Mouse (Mus musculus) c-Kit-positive CD71-positive TER-119-negative erythroid progenitor cells, embryonic 14.5 days (primary cell): ENCODE data around the gene Tnpo3.
"Not testable (repeated sequence)": the region's sequence is repeated elsewhere in the genome, so short reads cannot be mapped to it uniquely, and the experiment has no call there.

Experiments
- DNase-seq: peaks from one replicate; pipeline ENCODE4 v3.0.0-alpha.2; 2013; ENCODE audit warnings: low read depth

The Tnpo3 gene

GRCm38 (mm10) chr6:29620840-29621543 is 11.3 kb upstream of the Tnpo3 start:
- DNase-seq = no peak

- no peak for DNase-seq
Measured at GRCm38 (mm10) chr6:29620176-29620575, 10.5 kb upstream of the Tnpo3 start.

DNA sequence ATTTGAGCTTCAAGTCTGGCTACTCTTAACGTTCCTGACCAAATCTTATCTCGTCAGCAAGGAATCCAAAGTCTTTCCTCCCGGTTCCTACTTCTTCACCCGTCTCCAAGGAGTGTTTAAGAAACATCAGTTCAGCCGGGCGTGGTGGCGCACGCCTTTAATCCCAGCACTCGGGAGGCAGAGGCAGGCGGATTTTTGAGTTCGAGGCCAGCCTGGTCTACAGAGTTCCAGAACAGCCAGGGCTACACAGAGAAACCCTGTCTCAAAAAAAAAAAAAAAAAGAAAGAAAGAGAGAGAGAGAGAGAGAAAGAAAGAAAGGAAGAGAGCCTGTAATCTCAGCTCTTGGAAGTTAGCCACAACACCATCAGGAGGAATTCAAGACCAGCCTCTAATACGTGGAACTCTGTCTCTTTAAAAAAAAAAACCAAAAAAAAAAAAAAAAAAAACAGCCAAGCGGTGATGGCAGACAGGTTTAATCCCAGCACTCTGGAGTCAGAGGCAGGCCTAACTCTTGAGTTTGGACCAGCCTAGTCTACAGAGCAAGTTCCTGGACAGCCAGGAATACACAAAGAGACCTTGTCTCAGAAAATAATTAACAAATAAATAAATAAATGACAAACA is 443 bp upstream of the Tnpo3 start:
- DNase-seq = not testable (repeated sequence)

DNA sequence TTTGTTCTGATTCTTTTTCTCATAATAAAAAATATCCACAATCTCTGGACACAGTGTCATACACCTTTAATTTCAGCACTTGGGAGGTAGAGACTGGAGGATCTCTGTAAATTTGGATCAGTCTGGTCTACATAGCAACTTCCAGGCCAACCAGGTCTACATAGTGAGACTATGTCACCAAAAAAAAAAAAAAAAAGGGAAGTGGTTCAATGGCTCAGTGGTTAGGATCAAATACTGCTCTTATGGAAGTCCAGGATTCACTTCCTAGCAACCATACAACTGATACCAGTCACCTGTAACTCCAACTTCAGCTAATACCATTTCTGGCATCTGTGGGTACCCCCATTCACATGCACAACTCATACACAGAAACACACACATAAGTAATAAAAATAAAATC is 9.5 kb downstream of the Tnpo3 start:
- DNase-seq = no peak

- no peak for DNase-seq
Measured at GRCm38 (mm10) chr6:29595656-29596055, 14.0 kb downstream of the Tnpo3 start.

DNA sequence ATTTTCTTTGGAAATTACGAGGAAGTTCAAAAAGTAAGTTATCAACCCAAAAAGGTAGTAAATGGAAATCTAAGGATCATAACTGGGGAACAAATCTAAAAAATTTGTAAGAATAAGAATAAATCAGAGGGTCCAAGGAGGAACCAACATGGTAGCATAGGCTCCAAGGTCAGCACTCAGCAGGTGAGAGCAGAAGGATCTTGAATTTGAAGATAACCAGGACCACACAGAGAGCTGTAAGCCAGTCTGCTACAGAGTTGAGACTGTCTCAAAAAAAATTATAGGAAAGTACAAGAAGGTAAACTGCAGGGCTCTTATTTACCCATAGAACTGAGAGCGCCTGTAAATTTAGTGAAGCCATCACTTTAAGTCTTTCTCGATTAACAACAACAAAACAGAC is 28.5 kb downstream of the Tnpo3 start:
- no peak for DNase-seq

DNA sequence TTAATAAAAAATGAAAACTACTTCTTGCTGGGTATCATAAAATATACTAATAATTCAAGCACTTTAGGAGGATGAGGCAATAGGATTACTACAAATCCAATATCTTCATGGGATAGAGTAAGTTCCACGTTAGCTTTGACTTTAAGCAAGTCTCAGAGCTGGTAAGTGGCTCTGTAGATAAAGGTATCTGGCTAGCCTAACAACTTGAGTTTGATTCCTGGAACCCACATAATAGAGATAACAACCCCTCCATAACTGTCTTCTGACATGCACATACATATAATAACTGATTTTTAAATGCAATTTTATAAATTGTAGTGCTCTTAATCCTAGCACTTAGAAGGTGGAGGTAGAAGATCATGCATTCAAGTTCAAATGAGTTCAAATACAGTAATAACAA is 28.9 kb downstream of the Tnpo3 start:
- no peak for DNase-seq

DNA sequence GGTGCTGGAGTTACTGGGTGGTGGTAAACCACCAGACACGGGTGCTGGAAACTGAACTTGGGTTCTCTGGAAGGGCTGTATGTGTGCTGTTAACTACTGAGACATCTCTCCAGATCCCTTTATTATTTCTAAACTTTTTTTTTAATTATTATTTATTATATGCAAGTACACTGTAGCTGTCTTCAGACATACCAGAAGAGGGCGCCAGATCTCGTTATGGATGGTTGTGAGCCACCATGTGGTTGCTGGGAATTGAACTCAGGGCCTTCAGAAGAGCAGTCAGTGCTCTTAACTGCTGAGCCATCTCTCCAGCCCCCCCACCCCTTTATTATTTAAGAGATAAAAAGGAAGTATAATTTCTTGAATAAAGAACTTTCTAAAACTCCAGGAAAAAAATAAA is 33.3 kb downstream of the Tnpo3 start:
- DNase-seq = not testable (repeated sequence)

GRCm38 (mm10) chr6:29557112-29557511 is 52.6 kb downstream of the Tnpo3 start:
- no peak for DNase-seq

DNA sequence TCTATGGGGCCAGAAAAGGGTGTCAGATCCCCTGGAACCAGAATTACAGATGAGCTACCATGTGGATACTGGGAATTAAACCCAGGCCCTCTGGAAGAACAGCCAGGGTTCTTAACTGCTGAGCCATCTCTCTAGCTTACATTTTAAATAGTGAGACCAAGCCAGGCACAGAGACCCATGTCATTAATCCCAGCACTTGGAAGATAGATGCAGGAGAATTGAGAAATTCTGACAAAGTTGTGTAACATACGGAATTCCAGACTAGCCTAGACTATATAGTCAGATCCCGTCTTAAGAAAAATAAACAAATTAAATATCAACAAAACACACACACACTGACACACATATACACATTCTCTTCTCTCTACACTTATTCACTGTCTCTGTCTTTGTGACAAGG is 57.2 kb downstream of the Tnpo3 start:
- no peak for DNase-seq

- DNase-seq = no peak
Measured at GRCm38 (mm10) chr6:29548086-29548485, 61.6 kb downstream of the Tnpo3 start.

- DNase-seq = no peak
Measured at GRCm38 (mm10) chr6:29547582-29547981, 62.1 kb downstream of the Tnpo3 start.

- DNase-seq = no peak
Measured at GRCm38 (mm10) chr6:29545611-29546010, 64.1 kb downstream of the Tnpo3 start.

DNA sequence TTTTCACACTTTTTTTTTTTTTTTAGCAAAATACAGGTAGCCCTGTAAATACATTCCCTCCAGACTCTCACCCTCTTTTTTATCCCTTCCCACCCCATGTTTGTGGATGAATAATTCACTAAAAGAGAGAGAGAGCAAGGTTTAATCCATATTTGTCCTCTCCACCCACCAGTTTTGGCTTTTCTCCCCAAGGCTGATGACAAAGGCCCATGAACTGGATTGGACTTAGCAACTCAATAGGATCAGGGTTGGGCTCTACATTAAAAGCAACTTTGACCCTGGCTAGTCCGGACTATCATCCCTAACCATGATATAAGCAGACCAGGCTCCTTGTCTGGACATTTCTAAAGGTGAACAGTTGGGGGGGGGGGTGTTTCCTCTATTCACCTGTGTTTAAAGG is 68.7 kb downstream of the Tnpo3 start:
- DNase-seq = no peak

- DNase-seq = no peak
Measured at GRCm38 (mm10) chr6:29540223-29540622, 69.5 kb downstream of the Tnpo3 start.

GRCm38 (mm10) chr6:29539502-29539901 is 70.2 kb downstream of the Tnpo3 start:
- no peak for DNase-seq

GRCm38 (mm10) chr6:29537221-29537620 is 72.5 kb downstream of the Tnpo3 start:
- no peak for DNase-seq

DNA sequence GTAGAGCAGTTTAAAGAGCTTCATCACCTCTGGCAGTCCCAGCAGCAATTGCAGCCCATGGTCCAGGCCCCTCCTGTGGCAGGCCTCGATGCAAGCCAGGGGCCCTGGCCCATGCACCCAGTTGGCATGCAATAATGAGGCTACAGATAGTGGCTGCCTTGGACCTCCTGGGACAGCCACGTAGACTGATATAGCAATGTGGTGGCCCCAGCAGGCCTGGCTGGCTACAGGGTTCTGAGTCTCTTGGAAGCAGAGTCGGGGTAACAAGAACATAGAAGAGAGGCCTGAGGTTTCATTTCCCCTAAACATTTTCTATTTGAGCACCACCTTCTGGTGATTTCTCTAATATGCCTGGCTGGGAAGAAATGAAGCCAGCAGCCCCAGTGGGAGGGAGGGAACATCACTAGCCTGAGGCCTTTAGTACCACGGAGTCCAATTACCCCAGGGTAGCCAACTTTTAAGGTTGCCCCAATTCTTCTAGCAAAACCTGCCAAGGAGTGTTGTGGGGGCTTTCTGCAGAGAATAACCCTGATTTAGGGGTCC is 73.0 kb downstream of the Tnpo3 start:
- no peak for DNase-seq

DNA sequence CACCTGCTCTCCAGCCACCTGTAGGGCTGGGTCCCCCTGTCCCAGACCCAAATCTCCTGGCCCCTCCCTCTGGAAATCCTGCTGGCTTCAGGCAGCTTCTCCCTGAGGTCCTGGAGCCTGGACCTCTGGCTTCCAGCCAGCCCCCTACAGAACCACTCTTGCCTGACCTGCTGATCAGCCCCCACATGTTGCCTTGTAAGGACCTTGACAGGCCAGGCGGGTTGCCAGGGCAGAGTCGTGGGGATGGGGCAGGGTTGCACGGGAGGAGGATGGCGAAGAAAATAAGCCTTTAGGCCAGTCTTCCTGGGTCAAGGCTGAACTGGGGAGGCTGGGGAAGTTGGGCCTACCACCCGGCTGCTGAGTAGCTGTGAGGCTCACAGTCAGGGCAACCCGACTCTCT is 74.4 kb downstream of the Tnpo3 start:
- DNase-seq = no peak

DNA sequence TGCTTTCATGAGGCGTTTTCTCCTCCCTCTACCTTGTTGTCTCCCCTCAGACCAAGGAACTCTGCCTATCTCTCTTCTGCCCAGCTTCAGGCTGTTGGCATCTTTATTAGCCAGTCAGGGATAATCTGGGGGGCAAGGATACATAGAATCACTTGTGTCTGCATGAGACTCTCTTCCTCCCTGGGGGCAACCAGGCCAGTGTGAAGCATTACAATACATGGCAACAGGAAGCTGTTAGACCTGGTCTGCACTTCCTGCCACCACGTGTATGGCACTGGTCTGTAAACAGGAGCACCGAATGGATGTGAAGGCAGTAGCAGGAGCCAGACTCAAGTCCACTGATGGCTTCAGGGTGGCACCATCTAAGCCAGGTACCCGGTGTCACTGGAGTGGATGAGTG is 79.6 kb downstream of the Tnpo3 start:
- DNase-seq = no peak

- DNase-seq = no peak
Measured at GRCm38 (mm10) chr6:29529444-29529820, 80.3 kb downstream of the Tnpo3 start.

DNA sequence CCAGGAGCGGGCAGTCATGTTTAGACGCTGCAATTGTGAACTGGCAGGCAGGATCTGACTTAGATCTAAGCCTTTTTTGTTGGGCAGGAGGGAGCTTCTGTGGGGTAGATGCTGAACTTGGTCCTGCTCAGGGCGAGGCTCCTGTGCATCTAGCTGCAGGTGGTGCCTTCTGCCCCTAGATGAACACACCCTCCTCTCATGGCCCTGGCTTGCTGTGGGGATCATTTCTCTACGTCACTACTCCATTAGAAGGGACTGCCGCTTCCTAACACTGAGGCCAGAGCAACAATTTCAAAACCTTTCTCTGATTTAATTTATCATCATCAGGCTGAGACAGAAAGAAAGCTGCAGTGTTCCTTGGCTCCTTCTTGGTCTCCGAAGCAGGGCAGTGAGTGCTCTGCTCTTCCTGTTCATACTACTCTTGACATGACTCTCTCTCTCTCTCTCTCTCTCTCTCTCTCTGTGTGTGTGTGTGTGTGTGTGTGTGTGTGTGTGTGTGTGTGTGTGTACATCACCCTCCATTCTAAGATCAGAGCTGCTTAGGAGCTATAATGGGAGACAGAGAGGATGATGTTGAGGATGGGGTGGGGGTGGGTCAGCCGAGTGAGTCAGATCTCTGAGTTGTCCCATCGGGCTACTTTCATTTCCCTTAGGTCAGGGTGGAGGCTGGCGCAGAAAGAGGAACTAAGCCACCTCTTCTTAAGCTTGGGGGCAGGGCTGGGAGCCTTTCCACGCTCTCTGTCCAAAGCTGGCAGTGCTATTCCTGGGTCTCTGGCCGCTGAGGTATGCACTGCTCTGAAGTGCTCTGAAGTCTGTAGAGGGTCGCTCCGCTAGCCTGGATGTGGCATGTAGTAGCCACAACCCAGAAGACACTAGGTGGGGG is 80.9 kb downstream of the Tnpo3 start:
- DNase-seq = no peak

- DNase-seq = no peak
Measured at GRCm38 (mm10) chr6:29528165-29528505, 81.6 kb downstream of the Tnpo3 start.
